Mouse (Mus musculus): Measurements from ENCODE around the gene Naa16.

The Naa16 gene

GRCm38 (mm10) chr14:79330944-79331561 is 59.5 kb downstream of the Naa16 start:
- DNase-seq (ENCODE audit: low read depth, low spot score): peak; percentile 35

DNA sequence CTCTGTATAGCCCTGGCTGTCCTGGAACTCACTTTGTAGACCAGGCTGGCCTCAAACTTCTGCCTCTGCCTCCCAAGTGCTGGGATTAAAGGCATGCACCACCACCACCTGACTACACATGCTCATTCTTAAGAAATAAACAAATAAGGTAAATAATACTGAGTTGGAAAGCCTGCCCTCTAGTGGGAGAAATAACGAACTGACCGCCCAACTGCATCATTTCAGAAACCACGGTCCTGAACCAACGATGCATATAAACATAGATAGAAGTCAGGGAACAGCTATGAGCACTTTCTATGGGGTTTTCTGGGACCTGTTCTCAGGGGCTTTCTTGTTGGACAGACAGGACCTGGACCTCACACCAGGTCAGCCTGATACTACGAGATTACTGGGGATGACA is 63.5 kb downstream of the Naa16 start:
- DNase-seq (ENCODE audit: low read depth, low spot score): peak; percentile 61

- no peak for DNase-seq (ENCODE audit: low read depth, low spot score)
Measured at GRCm38 (mm10) chr14:79324112-79324840, 66.3 kb downstream of the Naa16 start.

- no peak for DNase-seq (ENCODE audit: low read depth, low spot score)
Measured at GRCm38 (mm10) chr14:79321881-79322280, 68.7 kb downstream of the Naa16 start.

DNA sequence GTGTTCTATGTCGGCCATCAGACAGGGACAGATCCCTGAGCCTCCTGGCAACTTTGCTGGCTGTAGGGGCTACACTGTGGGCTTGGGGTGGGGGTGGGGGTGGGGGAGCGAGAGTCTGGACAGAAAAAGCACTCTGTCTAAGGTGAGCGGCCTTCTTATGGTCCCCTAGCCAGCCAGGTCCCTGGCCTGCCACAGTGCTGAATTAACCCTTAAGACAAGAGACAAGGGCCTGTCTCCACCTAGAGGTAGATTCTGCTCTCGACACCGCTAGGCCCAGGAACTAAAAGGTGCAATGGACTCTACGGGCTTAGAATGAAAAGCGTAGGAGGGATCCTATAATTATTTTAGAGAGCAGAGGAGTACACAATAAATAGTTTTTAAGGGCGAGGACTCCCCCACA is 69.4 kb downstream of the Naa16 start:
- no peak for DNase-seq (ENCODE audit: low read depth, low spot score)

DNA sequence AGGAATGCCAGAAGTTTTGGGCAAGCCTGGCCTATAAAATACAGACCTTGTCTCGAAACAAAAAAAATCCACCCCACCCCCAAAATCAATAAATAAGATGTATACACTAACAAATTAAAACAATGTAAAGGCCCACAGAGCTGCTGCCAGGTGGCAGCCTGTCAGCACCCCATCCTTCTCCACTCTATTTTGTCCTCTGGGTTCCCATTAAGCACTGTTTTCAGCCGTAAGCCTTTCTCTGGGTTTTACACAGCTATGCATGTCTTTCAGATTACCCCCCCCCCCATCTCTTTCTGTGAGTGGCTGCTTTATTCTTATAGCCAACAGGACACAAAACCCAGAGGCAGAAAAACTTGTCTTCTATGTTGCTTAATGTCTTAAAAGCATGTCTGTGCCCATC is 73.0 kb downstream of the Naa16 start:
- no peak for DNase-seq (ENCODE audit: low read depth, low spot score)

- DNase-seq (ENCODE audit: low read depth, low spot score): no peak
Measured at GRCm38 (mm10) chr14:79315877-79316276, 74.7 kb downstream of the Naa16 start.

DNA sequence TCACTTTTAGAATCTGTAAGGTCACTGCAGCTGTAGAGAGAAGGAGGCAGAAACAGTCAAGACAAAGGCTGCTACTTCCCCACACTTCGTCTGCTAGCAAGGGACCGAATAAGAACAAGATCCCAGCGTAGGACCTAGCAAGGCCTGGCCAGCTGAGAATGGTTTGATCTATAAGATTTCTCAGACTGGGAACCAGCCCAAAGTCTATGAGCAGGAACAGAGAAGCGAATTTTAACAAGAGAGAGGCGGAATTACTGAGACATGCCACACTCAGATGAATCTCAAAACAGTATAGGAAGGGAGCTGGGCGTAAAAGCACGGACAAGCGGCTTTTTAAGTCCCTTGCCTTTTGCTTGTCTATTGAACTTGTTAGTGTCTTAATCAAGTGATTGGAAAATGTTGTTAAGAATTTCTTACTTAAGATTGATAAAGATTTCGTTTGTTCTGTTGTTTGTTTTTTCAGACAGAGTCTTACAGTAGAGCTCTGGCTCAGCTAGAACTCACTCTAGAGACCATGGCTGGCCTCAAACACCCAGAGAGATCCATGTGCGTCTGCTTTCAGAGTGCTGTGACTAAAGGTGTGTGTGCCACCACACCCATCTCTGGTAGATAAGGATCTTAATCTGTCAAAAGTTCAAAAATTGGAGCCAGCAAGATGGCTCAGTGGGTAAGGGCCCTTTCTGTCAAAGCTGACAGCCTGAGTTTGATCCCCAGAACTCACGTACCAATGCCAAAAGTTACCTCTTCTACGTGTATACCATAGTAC is 76.2 kb downstream of the Naa16 start:
- no peak for DNase-seq (ENCODE audit: low read depth, low spot score)

DNA sequence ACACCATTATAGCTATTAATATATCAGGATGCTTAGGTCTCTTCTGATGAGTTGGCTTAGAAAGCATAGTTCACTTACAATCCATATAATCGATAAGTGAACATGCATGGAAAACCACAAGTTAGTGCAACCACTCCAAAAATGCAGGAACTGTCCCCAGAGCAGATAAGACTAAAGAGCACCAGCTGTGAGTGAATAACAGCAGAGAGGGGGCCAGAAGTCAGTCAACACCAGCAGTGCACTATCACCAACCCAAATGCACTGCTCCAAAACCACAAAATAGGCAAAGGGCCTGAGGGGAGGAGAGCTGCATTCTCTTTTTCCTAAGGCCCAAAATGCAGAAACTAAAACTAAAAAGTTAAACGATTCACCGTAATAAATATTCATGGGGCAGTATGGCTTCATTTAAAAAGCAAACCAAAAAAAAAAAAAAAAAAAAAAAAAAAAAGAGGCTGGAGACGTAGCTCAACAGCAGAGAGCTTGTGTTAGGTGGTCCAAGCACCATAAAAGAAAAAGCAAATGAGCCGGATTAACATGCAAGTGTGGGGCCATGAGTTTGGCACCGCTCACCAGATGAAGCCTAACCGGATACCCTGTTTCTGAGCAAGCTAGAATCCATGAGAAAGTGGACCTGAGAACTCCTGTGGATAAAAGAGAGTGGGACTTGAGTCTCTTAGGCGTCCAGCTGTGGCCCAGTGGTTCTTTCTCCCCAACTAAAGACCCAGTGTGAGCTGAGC is 77.0 kb downstream of the Naa16 start:
- DNase-seq (ENCODE audit: low read depth, low spot score): no peak

GRCm38 (mm10) chr14:79312719-79313118 is 77.9 kb downstream of the Naa16 start:
- no peak for DNase-seq (ENCODE audit: low read depth, low spot score)

GRCm38 (mm10) chr14:79311918-79312454 is 78.6 kb downstream of the Naa16 start:
- no peak for DNase-seq (ENCODE audit: low read depth, low spot score)

GRCm38 (mm10) chr14:79309115-79309514 is 81.5 kb downstream of the Naa16 start:
- DNase-seq (ENCODE audit: low read depth, low spot score): no peak

DNA sequence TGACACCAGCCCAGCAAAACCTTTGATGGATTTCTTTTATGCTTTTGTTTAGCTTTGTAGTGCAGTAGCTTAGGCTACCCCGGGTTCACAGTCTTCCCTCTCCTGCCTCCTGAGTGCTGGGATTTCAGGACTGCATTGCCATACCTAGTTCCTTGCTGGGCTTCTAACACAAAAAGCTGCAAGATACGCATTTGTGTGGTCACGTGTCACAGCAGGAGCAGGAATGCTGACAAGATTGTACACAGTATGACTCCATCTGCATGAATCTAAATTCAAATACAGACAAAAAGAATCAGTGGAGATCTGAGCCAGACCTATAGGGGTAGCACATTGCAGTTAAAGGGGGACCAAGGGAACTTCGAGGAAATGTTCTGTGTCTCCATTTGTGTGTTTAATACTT is 82.2 kb downstream of the Naa16 start:
- no peak for DNase-seq (ENCODE audit: low read depth, low spot score)

- no peak for DNase-seq (ENCODE audit: low read depth, low spot score)
Measured at GRCm38 (mm10) chr14:79307908-79308307, 82.7 kb downstream of the Naa16 start.

- DNase-seq (ENCODE audit: low read depth, low spot score): peak; percentile 70
Measured at GRCm38 (mm10) chr14:79307138-79307537, 83.4 kb downstream of the Naa16 start.

GRCm38 (mm10) chr14:79304873-79305464 is 85.6 kb downstream of the Naa16 start:
- DNase-seq (ENCODE audit: low read depth, low spot score): no peak

- peak; percentile 62 for DNase-seq (ENCODE audit: low read depth, low spot score)
Measured at GRCm38 (mm10) chr14:79303150-79303549, 87.4 kb downstream of the Naa16 start.

DNA sequence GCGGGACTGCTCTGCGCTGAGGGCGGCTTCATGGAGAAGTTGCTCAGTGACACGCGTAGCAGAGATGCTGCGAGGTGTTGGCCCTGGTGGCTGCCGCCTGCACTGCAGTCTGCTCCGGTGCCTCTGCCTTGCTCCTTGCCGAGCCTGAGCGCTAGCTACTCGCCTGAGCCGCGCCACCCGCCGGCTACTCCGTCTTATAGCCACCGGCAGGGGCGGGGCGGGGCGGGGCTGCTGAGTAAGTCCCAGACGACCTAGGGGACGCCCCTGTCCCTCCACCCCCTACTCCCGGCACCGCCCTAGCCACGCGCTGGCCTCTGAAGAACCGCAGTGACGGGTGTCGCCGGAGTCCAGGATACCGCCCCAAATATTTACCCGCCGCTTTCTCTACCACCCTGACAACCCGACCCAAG is 89.1 kb downstream of the Naa16 start, which contains the start of gene Rgcc:
Rgcc (minus strand) TSS at position 180 of the 410 bp plus-strand sequence.
- DNase-seq (ENCODE audit: low read depth, low spot score): peak; percentile 95

DNA sequence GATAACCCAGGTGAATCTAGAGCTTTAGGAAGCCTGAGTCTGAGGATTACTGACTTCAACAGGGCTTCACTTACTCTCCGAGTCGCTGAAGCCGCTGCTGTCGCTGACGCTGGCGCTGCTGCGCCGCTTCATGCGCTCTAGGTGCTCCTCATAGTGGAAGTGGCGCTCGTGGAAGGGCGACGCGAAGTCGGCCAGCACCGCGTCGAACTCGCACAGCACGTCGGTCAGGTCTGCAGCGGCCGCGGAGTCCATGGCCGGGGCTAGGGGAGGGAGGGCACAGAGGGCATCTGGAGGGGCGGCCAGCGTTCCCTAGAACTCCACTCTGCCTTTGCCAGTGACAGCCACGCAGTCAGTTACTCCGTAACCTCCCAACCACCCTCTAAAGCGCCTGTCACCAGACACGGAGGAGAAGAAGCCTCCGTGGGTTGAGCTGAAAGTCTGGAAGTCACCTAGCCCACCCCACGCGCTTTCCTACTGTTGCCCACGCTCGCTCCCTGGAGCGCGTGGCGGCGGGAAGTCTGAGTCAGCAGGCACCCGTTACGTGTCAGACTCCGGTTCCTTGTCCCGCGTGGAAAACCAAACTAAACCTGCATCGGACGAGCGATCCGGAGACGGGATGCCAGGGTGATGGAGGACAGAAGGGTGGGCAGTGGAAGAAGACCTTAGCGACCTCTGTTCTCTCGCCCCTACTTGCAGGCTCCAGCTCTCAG is 89.8 kb downstream of the Naa16 start:
- DNase-seq (ENCODE audit: low read depth, low spot score): no peak

GRCm38 (mm10) chr14:79299796-79300195 is 90.8 kb downstream of the Naa16 start:
- DNase-seq (ENCODE audit: low read depth, low spot score): no peak

DNA sequence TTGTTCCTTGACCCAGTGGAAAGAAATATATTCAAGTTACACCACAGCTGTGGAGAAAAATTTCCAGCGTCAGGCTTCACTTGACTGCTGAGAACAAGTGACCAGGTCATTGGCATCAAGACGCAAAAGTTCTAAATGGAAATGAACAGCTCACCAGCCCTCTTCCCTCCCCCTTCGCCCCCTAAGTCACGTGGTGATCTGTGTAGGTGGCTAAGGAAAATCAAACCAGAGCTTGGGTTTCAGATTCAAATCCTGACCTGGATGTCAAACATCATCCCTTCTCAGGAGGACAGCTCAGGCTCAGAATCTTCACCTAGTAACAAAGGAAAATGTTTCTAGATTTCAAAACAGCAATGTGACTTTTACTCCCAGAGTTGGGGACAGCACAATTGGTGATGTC is 91.3 kb downstream of the Naa16 start:
- DNase-seq (ENCODE audit: low read depth, low spot score): no peak

Data from c-Kit-negative CD71-positive TER-119-positive erythroid progenitor cells, embryonic 14.5 days (primary cell).